Mouse (Mus musculus) heart, adult 2 months (tissue): ENCODE measurements at regions not wholly inside any gene's neighbourhood (a gene's known extent, or its start where the extent isn't known, plus 50 kb on each side); places are given as distances from the start of the nearest gene placed in this dataset.

Source experiments
- DNase-seq, 2 experiments: peaks; one replicate each; pipeline ENCODE4 v3.0.0; 2021
- H3K27ac ChIP-seq: fragments of 200-600 bp; 2 replicates; pipeline ENCODE4 v1.8.1; 2022
- H3K27me3 ChIP-seq: fragments of 200-500 bp; 2 replicates; pipeline ENCODE4 v1.6.1; 2012; ENCODE audit warnings: mild to moderate bottlenecking, low read length, inconsistent platforms, mixed read lengths; ENCODE audit not compliant: control insufficient read depth, insufficient read depth
- H3K36me3 ChIP-seq: fragments of 200-500 bp; 2 replicates; pipeline ENCODE4 v1.6.1; 2012; ENCODE audit warnings: low read length, inconsistent platforms; ENCODE audit not compliant: control insufficient read depth, insufficient read depth
- H3K4me1 ChIP-seq: fragments of 200-500 bp; 2 replicates; pipeline ENCODE4 v1.6.1; 2011; ENCODE audit warnings: low read length; ENCODE audit not compliant: control insufficient read depth, insufficient read depth
- H3K4me3 ChIP-seq: fragments of 200-600 bp; 2 replicates; pipeline ENCODE4 v1.8.1; 2022
- H3K79me2 ChIP-seq: fragments of 200-500 bp; replicated peaks from 2 replicates; pipeline ENCODE4 v1.6.1; 2012; ENCODE audit warnings: mild to moderate bottlenecking, inconsistent platforms, low read length, moderate library complexity, mixed read lengths; ENCODE audit not compliant: control insufficient read depth, insufficient read depth
- H3K9ac ChIP-seq: fragments of 200-500 bp; 2 replicates; pipeline ENCODE4 v1.6.1; 2012; ENCODE audit warnings: low read depth, mild to moderate bottlenecking, control low read depth, inconsistent platforms, low read length, mixed read lengths
- CTCF ChIP-seq: fragments of 200-600 bp; IDR thresholded peaks from 2 replicates; pipeline ENCODE4 v1.8.1; 2022; ENCODE audit warnings: antibody characterized with exemption, mild to moderate bottlenecking, moderate library complexity
- EP300 ChIP-seq: fragments of 200-500 bp; IDR thresholded peaks from 2 replicates; pipeline ENCODE4 v1.6.1; 2011; ENCODE audit warnings: low read depth, low read length, control low read depth; ENCODE audit not compliant: insufficient read depth
- POLR2A ChIP-seq: fragments of 200-500 bp; IDR thresholded peaks from 2 replicates; pipeline ENCODE4 v1.6.1; 2011; ENCODE audit warnings: mild to moderate bottlenecking, low read depth, low read length, control low read depth; ENCODE audit not compliant: insufficient read depth
- WGBS: fragments of 180-500 bp; shearing (Covaris S2); methylation state at CpG from one replicate; pipeline ENCODE4 v1.1.7; 2018; 5-methylcytosine and 5-hydroxymethylcytosine counted together
- intact Hi-C: fragments of 180-260 bp; cut with DNase I; formaldehyde crosslinking; loops from one replicate; pipeline ENCODE4 v1.15.1; 2025

GRCm38 (mm10) chr4:62755237-62755900 lies 195.7 kb downstream of the Rgs3 start:
- TF ChIP-seq EP300 (peak; percentile 73; the same call in 1 of the 2 replicates), CTCF (no peak), POLR2A (no peak)
- WGBS: 27% methylated on average over 5 of the region's 5 CpGs
- H3K4me1 ChIP-seq: peaks cover 14% of the 10 kb centered on the region
- intact Hi-C loops: no loop called here
- H3K9ac ChIP-seq: no peak overlapping the region
- H3K4me3 ChIP-seq: no peak overlapping the region
- peak; percentile 83 to 86 for DNase-seq
- no peaks in the 10 kb centered on the region; the same call in 1 of the 2 replicates for H3K36me3 ChIP-seq
- H3K27me3 ChIP-seq: no peaks in the 10 kb centered on the region
- no peaks in the 10 kb centered on the region for H3K79me2 ChIP-seq
- peak overlapping the region; percentile 58 for H3K27ac ChIP-seq

GRCm38 (mm10) chr4:62756721-62757206 lies 197.1 kb downstream of the Rgs3 start:
- no peak for DNase-seq
- 48% methylated on average over 10 of the region's 10 CpGs for WGBS
- H3K9ac ChIP-seq: no peak overlapping the region
- TF ChIP-seq CTCF (no peak), EP300 (no peak), POLR2A (no peak)
- no peaks in the 10 kb centered on the region; the same call in 1 of the 2 replicates for H3K36me3 ChIP-seq
- intact Hi-C loops: no loop called here
- H3K79me2 ChIP-seq: no peaks in the 10 kb centered on the region
- H3K4me3 ChIP-seq: no peak overlapping the region
- no peak overlapping the region for H3K27ac ChIP-seq
- H3K27me3 ChIP-seq: no peaks in the 10 kb centered on the region
- peaks cover 21% of the 10 kb centered on the region for H3K4me1 ChIP-seq

DNA sequence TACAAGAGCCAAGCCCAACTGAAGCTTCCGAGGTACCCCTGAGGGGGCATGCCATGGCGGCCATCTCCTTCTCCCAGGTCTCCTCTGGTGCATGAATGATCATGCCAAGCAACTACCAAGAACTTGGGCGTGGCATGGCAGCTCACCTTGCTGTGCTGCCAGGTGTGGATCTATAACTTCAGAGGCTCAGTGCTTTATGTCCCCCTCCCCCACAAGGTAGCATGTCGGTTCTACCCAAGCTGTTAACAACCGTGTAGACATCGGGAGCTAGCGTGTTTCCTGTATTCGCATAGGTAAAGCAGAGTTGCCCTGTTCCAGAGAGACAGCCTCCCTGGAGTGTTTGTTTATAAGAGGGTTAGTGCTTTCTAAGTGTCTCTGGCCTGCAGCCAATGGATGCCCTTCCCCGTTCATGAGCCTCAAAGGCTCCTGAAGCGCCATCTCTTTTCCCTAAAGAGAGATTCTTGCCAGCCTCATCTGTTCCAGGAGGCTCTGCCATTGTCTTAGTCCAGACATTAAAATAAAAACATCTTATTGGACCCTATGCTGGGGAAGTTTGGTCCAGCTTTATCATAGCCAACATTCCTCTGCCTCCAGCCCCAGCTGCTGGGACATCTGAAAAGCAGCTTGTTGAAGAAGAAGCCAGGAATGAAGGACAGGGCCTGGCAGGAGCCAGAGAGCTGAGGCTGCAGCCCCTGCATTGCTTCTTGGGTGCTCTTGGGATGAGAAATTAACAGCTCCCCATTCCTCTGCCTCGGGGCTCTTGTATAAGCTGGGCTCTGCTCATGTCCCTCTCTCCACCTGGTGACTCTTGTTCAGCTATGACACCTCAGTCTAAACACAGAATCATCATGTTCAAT lies 201.3 kb downstream of the Rgs3 start:
- Histone ChIP-seq H3K27me3 (no peaks in the 10 kb centered on the region), H3K27ac (no peak overlapping the region), H3K79me2 (no peaks in the 10 kb centered on the region), H3K9ac (no peak overlapping the region), H3K4me3 (no peak overlapping the region), H3K4me1 (peaks cover 10% of the 10 kb centered on the region), H3K36me3 (no peaks in the 10 kb centered on the region)
- intact Hi-C loops: loop anchor here (2.0 to 5.0 kb wide), 5 partner anchors 22 to 304 kb away; no protein-coding TSS in a partner anchor
- no peak for TF ChIP-seq POLR2A
- no peak for TF ChIP-seq EP300
- no peak for TF ChIP-seq CTCF
- 50% methylated on average over 11 of the region's 11 CpGs for WGBS
- peak; percentile 44 to 53 for DNase-seq

DNA sequence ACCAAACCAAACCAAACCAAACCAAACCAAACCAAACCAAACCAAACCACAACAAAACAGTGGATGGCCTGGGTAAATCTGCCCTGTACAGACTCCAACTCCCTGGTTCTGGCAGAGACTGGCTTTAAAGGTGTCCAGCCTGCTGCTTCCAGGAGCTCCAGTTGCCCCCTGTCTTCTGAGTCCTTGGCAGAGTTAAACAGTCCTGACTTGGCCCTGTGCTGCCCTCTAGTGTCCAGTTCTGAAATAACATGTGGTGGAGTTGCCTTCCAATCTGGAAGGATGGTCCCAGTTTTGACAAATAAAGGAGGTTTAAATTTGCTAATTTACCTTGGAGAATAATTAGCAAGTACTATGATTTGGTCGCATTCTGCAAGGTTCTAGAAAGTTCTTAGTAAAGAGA lies 202.0 kb downstream of the Rgs3 start:
- intact Hi-C loops: loop anchor here (2.0 to 5.0 kb wide), 5 partner anchors 23 to 304 kb away; no protein-coding TSS in a partner anchor
- peak; percentile 76 to 82 for DNase-seq
- Histone ChIP-seq H3K9ac (no peak overlapping the region), H3K79me2 (no peaks in the 10 kb centered on the region), H3K4me3 (no peak overlapping the region), H3K27me3 (no peaks in the 10 kb centered on the region), H3K4me1 (peaks cover 9% of the 10 kb centered on the region), H3K36me3 (no peaks in the 10 kb centered on the region), H3K27ac (no peak overlapping the region)
- 0% methylated on average over 1 of the region's 1 CpGs for WGBS
- no peak for TF ChIP-seq POLR2A
- TF ChIP-seq CTCF: peak; percentile 93
- peak; percentile 76; the same call in 1 of the 2 replicates for TF ChIP-seq EP300

DNA sequence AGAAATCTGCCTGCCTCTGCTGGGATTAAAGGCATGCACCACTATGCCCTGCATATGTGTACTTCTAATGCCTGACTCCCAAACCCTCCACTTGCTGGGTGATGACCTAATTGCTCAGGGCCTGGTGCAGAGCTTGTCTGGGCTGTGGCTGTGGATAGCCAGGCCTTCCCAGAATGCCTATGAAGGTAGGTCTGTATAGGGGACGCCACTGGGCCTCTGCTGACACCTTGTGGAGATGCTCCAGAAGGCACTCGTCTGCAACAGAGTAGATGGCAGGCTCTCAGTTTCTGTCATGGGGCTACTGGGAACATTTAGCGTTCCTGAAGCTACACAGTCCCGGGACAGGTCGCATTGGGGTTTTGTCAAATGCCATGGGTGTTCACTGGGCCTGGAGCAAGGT lies 201.4 kb upstream of the Zfp618 start:
- DNase-seq: peak; percentile 85 to 87
- Histone ChIP-seq H3K4me3 (no peak overlapping the region), H3K27ac (no peak overlapping the region), H3K4me1 (peaks cover 7% of the 10 kb centered on the region), H3K36me3 (no peaks in the 10 kb centered on the region), H3K27me3 (no peaks in the 10 kb centered on the region), H3K79me2 (no peaks in the 10 kb centered on the region), H3K9ac (no peak overlapping the region)
- 8% methylated on average over 5 of the region's 5 CpGs for WGBS
- intact Hi-C loops: loop anchor here (1.0 to 5.0 kb wide), 5 partner anchors 37 to 307 kb away; no protein-coding TSS in a partner anchor
- TF ChIP-seq EP300: peak; percentile 96
- peak; percentile 98 for TF ChIP-seq CTCF
- no peak for TF ChIP-seq POLR2A
